In genomic region chr4:136052534-136053246, GRCm38 (mm10) we compare ENCODE assay signal across 8 mouse cellular contexts. TPM values are rescaled to one million over a fixed set of nuclear protein-coding genes. Genes with fewer than 3 reads are reported as not detected.
DNase-seq lines count a peak whose midpoint lies in the region; ATAC-seq and TF ChIP-seq lines count a peak whose summit lies in the region.

No protein-coding gene starts in this region.

- no peaks in the 10 kb centered on the region for H3K9me3 ChIP-seq in intestine, embryonic 14.5 days (ENCODE audit: control insufficient read depth, low read length)
- H3K9me3 ChIP-seq in midbrain, embryonic 15.5 days, result no peaks in the 10 kb centered on the region

- H3K36me3 ChIP-seq in intestine, embryonic 14.5 days (ENCODE audit: control insufficient read depth, insufficient read depth, low read length), result peaks cover 46% of the 10 kb centered on the region
- H3K36me3 ChIP-seq in midbrain, embryonic 15.5 days (replicated peaks), result peaks cover 33% of the 10 kb centered on the region

- peak overlapping the region; percentile 96 for H3K27ac ChIP-seq in layer of hippocampus, adult 2 months
- peak overlapping the region; percentile 93 for H3K27ac ChIP-seq in intestine, embryonic 14.5 days (ENCODE audit: low read depth)
- H3K27ac ChIP-seq in midbrain, embryonic 15.5 days, result peak overlapping the region; percentile 86

- H3K4me2 ChIP-seq in intestine, embryonic 14.5 days (ENCODE audit: low read length), result peak overlapping the region; percentile 100
- H3K4me2 ChIP-seq in midbrain, embryonic 15.5 days, result peak overlapping the region; percentile 92

- H3K9ac ChIP-seq in intestine, embryonic 14.5 days (ENCODE audit: low read length), result peak overlapping the region; percentile 95
- H3K9ac ChIP-seq in midbrain, embryonic 15.5 days, result peak overlapping the region; percentile 96

- 2% methylated on average over 50 of the region's 50 CpGs for WGBS in intestine, embryonic 14.5 days
- WGBS in midbrain, embryonic 15.5 days, result under 1% methylated on average over 50 of the region's 50 CpGs

- no peak for TF ChIP-seq CTCF in layer of hippocampus, adult 2 months (conservative IDR thresholded peaks at IDR 0.05)

- ATAC-seq in erythroblast, adult 5-6 weeks (replicated peaks; ENCODE audit: low FRiP score, poor library complexity, severe bottlenecking), result peak; percentile 31
- peak; percentile 71 for ATAC-seq in intestine, embryonic 14.5 days (replicated peaks; ENCODE audit: low FRiP score, low TSS enrichment, low read depth)
- peak; percentile 87 for ATAC-seq in midbrain, embryonic 15.5 days (replicated peaks)

- peak in 1 of 2 experiments; percentile 26 for DNase-seq in layer of hippocampus, adult 2 months (ENCODE audit: low spot score in 2 of 2)
- DNase-seq in layer of hippocampus, adult 9-11 months, result no peak
- peak; percentile 32 for DNase-seq in MN1 (ENCODE audit: low spot score)
- no peak for DNase-seq in intestine, embryonic 14.5 days (ENCODE audit: low spot score)
- DNase-seq in cerebellum, postnatal 25 days, result no peak
- DNase-seq in gastrocnemius, postnatal 25 days, result no peak

- H3K27me3 ChIP-seq in intestine, embryonic 14.5 days (replicated peaks; ENCODE audit: control insufficient read depth, insufficient read depth, low read length), result no peaks in the 10 kb centered on the region
- H3K27me3 ChIP-seq in midbrain, embryonic 15.5 days (replicated peaks), result no peaks in the 10 kb centered on the region

- peak overlapping the region; percentile 98 for H3K4me3 ChIP-seq in layer of hippocampus, adult 2 months
- peak overlapping the region; percentile 94 for H3K4me3 ChIP-seq in intestine, embryonic 14.5 days (ENCODE audit: low read depth, low read length)
- H3K4me3 ChIP-seq in midbrain, embryonic 15.5 days, result peak overlapping the region; percentile 95

- H3K4me1 ChIP-seq in intestine, embryonic 14.5 days (replicated peaks; ENCODE audit: control insufficient read depth, insufficient read depth, low read length), result peaks cover 17% of the 10 kb centered on the region
- peaks cover 21% of the 10 kb centered on the region for H3K4me1 ChIP-seq in midbrain, embryonic 15.5 days

RNA-seq across cellular contexts. Expression of gene Rpl11, which starts 0.5 kb away (rescaled TPM):
- 100 to 1,000 TPM; 291 to 317 TPM for total RNA-seq in layer of hippocampus, adult 2 months (2021)
- 304 and 345 TPM in 2 replicates for total RNA-seq in erythroblast, adult 5-6 weeks (2015; ENCODE audit: low replicate concordance)
- total RNA-seq in erythroblast, adult 5-6 weeks (2017; ENCODE audit: low replicate concordance), result 128 and 153 TPM in 2 replicates
- polyA plus RNA-seq in intestine, embryonic 14.5 days (2014; fragmentation: Nextera tagmentation; extraction: Ambion mirVana), result 575 and 596 TPM in 2 replicates
- 262 and 276 TPM in 2 replicates for polyA plus RNA-seq in midbrain, embryonic 15.5 days (2015; fragmentation: Nextera tagmentation; extraction: Ambion mirVana)
- 100 to 1,000 TPM; 209 to 218 TPM for total RNA-seq in gastrocnemius, postnatal 25 days (2021)

RNA-seq across cellular contexts. Expression of gene Eloa, which starts 31.1 kb away (rescaled TPM):
- total RNA-seq in layer of hippocampus, adult 2 months (2021), result 10 to 100 TPM; 27.3 to 28.5 TPM
- total RNA-seq in erythroblast, adult 5-6 weeks (2015; ENCODE audit: low replicate concordance), result 35.7 and 44.5 TPM in 2 replicates
- 40.0 and 53.8 TPM in 2 replicates for total RNA-seq in erythroblast, adult 5-6 weeks (2017; ENCODE audit: low replicate concordance)
- polyA plus RNA-seq in intestine, embryonic 14.5 days (2014; fragmentation: Nextera tagmentation; extraction: Ambion mirVana), result 42.3 and 44.0 TPM in 2 replicates
- polyA plus RNA-seq in midbrain, embryonic 15.5 days (2015; fragmentation: Nextera tagmentation; extraction: Ambion mirVana), result 27.5 TPM in 2 replicates
- 10 to 100 TPM; 45.3 to 50.6 TPM for total RNA-seq in gastrocnemius, postnatal 25 days (2021)

Comparison
In these comparisons a context has a peak if more than half of its experiments do, and no peak if none do; other contexts are left out.
1. ATAC-seq: peak in every context shown above with its lines; median percentile 87 in midbrain, embryonic 15.5 days; 71 in intestine, embryonic 14.5 days; 31 in erythroblast, adult 5-6 weeks.